Mouse (Mus musculus): ENCODE measurements around the gene Satb2. TPM values are rescaled to one million over a fixed set of nuclear protein-coding genes. Genes with fewer than 3 reads are reported as not detected.
"Not testable (repeated sequence)": the region's sequence is repeated elsewhere in the genome, so short reads cannot be mapped to it uniquely, and the experiment has no call there.

The Satb2 gene
- polyA plus RNA-seq, 1 experiment = 34.5 TPM

- 0 out of 2 replicates have a peak, but pooled peaks cover 2% of the 10 kb centered on the region for H3K4me1 ChIP-seq (ENCODE audit: control insufficient read depth, insufficient read depth, low read length)
- TF ChIP-seq CTCF (IDR thresholded peaks at IDR 0.05; ENCODE audit: extremely low read depth, insufficient read depth, low read length) = no peak
- no peak for TF ChIP-seq POLR2A (IDR thresholded peaks at IDR 0.05; ENCODE audit: extremely low read depth, insufficient read depth, low read length)
- H3K4me3 ChIP-seq (ENCODE audit: insufficient read depth, low read length) = no peak overlapping the region
- no peak overlapping the region for H3K27ac ChIP-seq (ENCODE audit: insufficient read depth, low read length)
Measured at GRCm38 (mm10) chr1:56789641-56790040, 188.8 kb downstream of the Satb2 start.

GRCm38 (mm10) chr1:56782139-56782538, 196.3 kb downstream of the Satb2 start:
- not testable (repeated sequence) for H3K4me1 ChIP-seq (ENCODE audit: control insufficient read depth, insufficient read depth, low read length); H3K4me3 ChIP-seq (ENCODE audit: insufficient read depth, low read length); H3K27ac ChIP-seq (ENCODE audit: insufficient read depth, low read length)

GRCm38 (mm10) chr1:56764205-56764604, 214.2 kb downstream of the Satb2 start:
- no peak overlapping the region for H3K4me3 ChIP-seq (ENCODE audit: insufficient read depth, low read length)
- no peak overlapping the region for H3K27ac ChIP-seq (ENCODE audit: insufficient read depth, low read length)
- H3K4me1 ChIP-seq (ENCODE audit: control insufficient read depth, insufficient read depth, low read length) = no peaks in the 10 kb centered on the region
- TF ChIP-seq CTCF (IDR thresholded peaks at IDR 0.05; ENCODE audit: extremely low read depth, insufficient read depth, low read length) = no peak
- TF ChIP-seq POLR2A (IDR thresholded peaks at IDR 0.05; ENCODE audit: extremely low read depth, insufficient read depth, low read length) = no peak

GRCm38 (mm10) chr1:56761512-56761911, 216.9 kb downstream of the Satb2 start:
- TF ChIP-seq CTCF (IDR thresholded peaks at IDR 0.05; ENCODE audit: extremely low read depth, insufficient read depth, low read length) (no peak), POLR2A (IDR thresholded peaks at IDR 0.05; ENCODE audit: extremely low read depth, insufficient read depth, low read length) (no peak)
- Histone ChIP-seq H3K4me3 (ENCODE audit: insufficient read depth, low read length) (no peak overlapping the region), H3K27ac (ENCODE audit: insufficient read depth, low read length) (no peak overlapping the region), H3K4me1 (ENCODE audit: control insufficient read depth, insufficient read depth, low read length) (no peaks in the 10 kb centered on the region)

GRCm38 (mm10) chr1:56753283-56753682, 225.2 kb downstream of the Satb2 start:
- Histone ChIP-seq H3K4me1 (ENCODE audit: control insufficient read depth, insufficient read depth, low read length) (no peaks in the 10 kb centered on the region), H3K27ac (ENCODE audit: insufficient read depth, low read length) (no peak overlapping the region), H3K4me3 (ENCODE audit: insufficient read depth, low read length) (no peak overlapping the region)
- TF ChIP-seq POLR2A (IDR thresholded peaks at IDR 0.05; ENCODE audit: extremely low read depth, insufficient read depth, low read length) (no peak), CTCF (IDR thresholded peaks at IDR 0.05; ENCODE audit: extremely low read depth, insufficient read depth, low read length) (no peak)

- TF ChIP-seq CTCF (IDR thresholded peaks at IDR 0.05; ENCODE audit: extremely low read depth, insufficient read depth, low read length) (no peak), POLR2A (IDR thresholded peaks at IDR 0.05; ENCODE audit: extremely low read depth, insufficient read depth, low read length) (no peak)
Measured at GRCm38 (mm10) chr1:56750693-56751092, 227.8 kb downstream of the Satb2 start.

GRCm38 (mm10) chr1:56749629-56750311, 228.7 kb downstream of the Satb2 start:
- Histone ChIP-seq H3K27ac (ENCODE audit: insufficient read depth, low read length) (no peak overlapping the region), H3K4me1 (ENCODE audit: control insufficient read depth, insufficient read depth, low read length) (no peaks in the 10 kb centered on the region), H3K4me3 (ENCODE audit: insufficient read depth, low read length) (no peak overlapping the region)
- TF ChIP-seq CTCF (IDR thresholded peaks at IDR 0.05; ENCODE audit: extremely low read depth, insufficient read depth, low read length) = no peak
- no peak for TF ChIP-seq POLR2A (IDR thresholded peaks at IDR 0.05; ENCODE audit: extremely low read depth, insufficient read depth, low read length)

More at GRCm38 (mm10) chr1:56750693-56751092, 227.8 kb downstream of the Satb2 start:
- H3K4me3 ChIP-seq (ENCODE audit: insufficient read depth, low read length) = no peak overlapping the region
- H3K4me1 ChIP-seq (ENCODE audit: control insufficient read depth, insufficient read depth, low read length) = no peaks in the 10 kb centered on the region
- H3K27ac ChIP-seq (ENCODE audit: insufficient read depth, low read length) = no peak overlapping the region

- Histone ChIP-seq H3K4me1 (ENCODE audit: control insufficient read depth, insufficient read depth, low read length) (no peaks in the 10 kb centered on the region), H3K4me3 (ENCODE audit: insufficient read depth, low read length) (no peak overlapping the region), H3K27ac (ENCODE audit: insufficient read depth, low read length) (no peak overlapping the region)
- TF ChIP-seq CTCF (IDR thresholded peaks at IDR 0.05; ENCODE audit: extremely low read depth, insufficient read depth, low read length) (no peak), POLR2A (IDR thresholded peaks at IDR 0.05; ENCODE audit: extremely low read depth, insufficient read depth, low read length) (no peak)
Measured at GRCm38 (mm10) chr1:56748876-56749493, 229.5 kb downstream of the Satb2 start.
